Comparison of ENCODE assay signal across 13 mouse cellular contexts in the genomic region with DNA sequence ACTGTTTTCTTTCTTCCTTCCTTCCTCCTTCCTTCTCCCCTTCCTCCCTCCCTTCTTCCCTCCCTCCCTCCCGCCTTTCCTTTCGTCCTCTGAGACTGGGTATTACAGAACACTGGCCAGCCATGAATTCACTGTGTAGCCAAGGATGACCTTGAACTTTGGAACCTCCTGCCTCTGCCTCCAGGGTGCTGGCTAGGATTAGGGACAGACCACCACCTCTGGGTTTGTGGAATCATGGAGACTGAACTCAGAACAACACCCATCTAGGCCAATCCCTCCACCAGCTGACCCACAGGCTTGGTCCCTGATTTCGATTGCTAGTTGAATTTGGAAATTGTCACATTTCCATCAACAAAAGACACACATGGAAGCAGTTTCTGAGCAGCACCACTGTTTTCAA. TPM values are rescaled to one million over a fixed set of nuclear protein-coding genes. Genes with fewer than 3 reads are reported as not detected.
DNase-seq lines count a peak whose midpoint lies in the region; ATAC-seq and TF ChIP-seq lines count a peak whose summit lies in the region.
"Had no signal": no experiment of that assay in that cellular context is flagged by ENCODE, and none has a peak within 500 bp of the region (broad histone marks: within the 10 kb centered on the region; RNA-seq: fewer than 3 reads in every experiment).

No protein-coding gene starts in this region.

- H3K4me2 ChIP-seq in intestine, embryonic 14.5 days (ENCODE audit: low read length), result no peak overlapping the region
- no peak overlapping the region for H3K4me2 ChIP-seq in intestine, postnatal 0 days (replicated peaks; ENCODE audit: low read depth)
- no peak overlapping the region for H3K4me2 ChIP-seq in embryonic facial prominence, embryonic 12.5 days (replicated peaks)
- H3K4me2 ChIP-seq in limb, embryonic 15.5 days, result no peak overlapping the region

- 65% methylated on average over 3 of the region's 3 CpGs for WGBS in intestine, embryonic 14.5 days
- 48% methylated on average over 3 of the region's 3 CpGs for WGBS in intestine, postnatal 0 days
- 52% methylated on average over 3 of the region's 3 CpGs for WGBS in embryonic facial prominence, embryonic 12.5 days
- 62% methylated on average over 3 of the region's 3 CpGs for WGBS in limb, embryonic 15.5 days

- TF ChIP-seq CTCF in intestine, postnatal 0 days (IDR thresholded peaks at IDR 0.05; ENCODE audit: low read depth), result no peak

- H3K27me3 ChIP-seq in intestine, embryonic 14.5 days (replicated peaks; ENCODE audit: control insufficient read depth, insufficient read depth, low read length), result no peaks in the 10 kb centered on the region
- H3K27me3 ChIP-seq in intestine, postnatal 0 days (replicated peaks; ENCODE audit: control insufficient read depth, insufficient read depth, low read length), result no peaks in the 10 kb centered on the region
- no peaks in the 10 kb centered on the region for H3K27me3 ChIP-seq in embryonic facial prominence, embryonic 12.5 days
- no peaks in the 10 kb centered on the region for H3K27me3 ChIP-seq in limb, embryonic 15.5 days

- H3K4me1 ChIP-seq in intestine, embryonic 14.5 days (replicated peaks; ENCODE audit: control insufficient read depth, insufficient read depth, low read length), result no peaks in the 10 kb centered on the region; the same call in 1 of the 2 replicates
- no peaks in the 10 kb centered on the region for H3K4me1 ChIP-seq in intestine, postnatal 0 days (replicated peaks; ENCODE audit: control insufficient read depth, insufficient read depth, low read length)
- H3K4me1 ChIP-seq in embryonic facial prominence, embryonic 12.5 days, result peaks cover 10% of the 10 kb centered on the region
- H3K4me1 ChIP-seq in limb, embryonic 15.5 days, result peaks cover 6% of the 10 kb centered on the region

- H3K9ac ChIP-seq in intestine, embryonic 14.5 days (ENCODE audit: low read length), result no peak overlapping the region
- no peak overlapping the region for H3K9ac ChIP-seq in intestine, postnatal 0 days (ENCODE audit: low read depth, low read length)
- H3K9ac ChIP-seq in embryonic facial prominence, embryonic 12.5 days, result no peak overlapping the region
- H3K9ac ChIP-seq in limb, embryonic 15.5 days, result no peak overlapping the region
- H3K9ac ChIP-seq: liver, embryonic 14.5 days had no signal

- DNase-seq in intestine, embryonic 14.5 days (ENCODE audit: low spot score), result no peak
- peak; percentile 97 for DNase-seq in ES-CJ7 (ENCODE audit: low read depth, low spot score)
- DNase-seq in right cerebral cortex, postnatal 36 days (ENCODE audit: low spot score in 2 of 2), result no peak
- DNase-seq: adrenal gland, postnatal 36 days; cerebellum, adult 11 months; retina, postnatal 1 day; thymus, adult 2 months had no signal

- no peak for ATAC-seq in intestine, embryonic 14.5 days (replicated peaks; ENCODE audit: low FRiP score, low TSS enrichment, low read depth)
- ATAC-seq in intestine, postnatal 0 days, result no peak
- no peak for ATAC-seq in embryonic facial prominence, embryonic 12.5 days (ENCODE audit: insufficient number of reproducible peaks, insufficient read depth, low FRiP score, low TSS enrichment)
- ATAC-seq in limb, embryonic 15.5 days (ENCODE audit: insufficient number of reproducible peaks, low FRiP score, low TSS enrichment, low read depth), result no peak
- ATAC-seq in inflammation-experienced regulatory T-cells, adult 6 months, result no peak

- no peaks in the 10 kb centered on the region for H3K9me3 ChIP-seq in intestine, embryonic 14.5 days (ENCODE audit: control insufficient read depth, low read length)
- H3K9me3 ChIP-seq in intestine, postnatal 0 days (ENCODE audit: control insufficient read depth), result no peaks in the 10 kb centered on the region
- H3K9me3 ChIP-seq in embryonic facial prominence, embryonic 12.5 days, result no peaks in the 10 kb centered on the region
- H3K9me3 ChIP-seq in limb, embryonic 15.5 days, result no peaks in the 10 kb centered on the region

- no peak overlapping the region for H3K4me3 ChIP-seq in intestine, embryonic 14.5 days (ENCODE audit: low read depth, low read length)
- H3K4me3 ChIP-seq in intestine, postnatal 0 days (ENCODE audit: low read depth, low read length), result no peak overlapping the region
- H3K4me3 ChIP-seq in embryonic facial prominence, embryonic 12.5 days, result no peak overlapping the region
- no peak overlapping the region for H3K4me3 ChIP-seq in limb, embryonic 15.5 days
- H3K4me3 ChIP-seq: myocyte had no signal

- peak overlapping the region; percentile 51 for H3K27ac ChIP-seq in intestine, embryonic 14.5 days (ENCODE audit: low read depth)
- no peak overlapping the region for H3K27ac ChIP-seq in intestine, postnatal 0 days (ENCODE audit: low read depth, low read length)
- 0 out of 2 replicates have a peak overlapping the region, but pooled peaks have one; percentile 63 for H3K27ac ChIP-seq in embryonic facial prominence, embryonic 12.5 days
- peak overlapping the region; percentile 44; the same call in 1 of the 2 replicates for H3K27ac ChIP-seq in limb, embryonic 15.5 days
- H3K27ac ChIP-seq: liver, embryonic 14.5 days had no signal

- no peaks in the 10 kb centered on the region for H3K36me3 ChIP-seq in intestine, embryonic 14.5 days (ENCODE audit: control insufficient read depth, insufficient read depth, low read length)
- H3K36me3 ChIP-seq in intestine, postnatal 0 days (ENCODE audit: control insufficient read depth, insufficient read depth), result no peaks in the 10 kb centered on the region
- no peaks in the 10 kb centered on the region for H3K36me3 ChIP-seq in embryonic facial prominence, embryonic 12.5 days
- H3K36me3 ChIP-seq in limb, embryonic 15.5 days, result no peaks in the 10 kb centered on the region

RNA-seq across cellular contexts. Expression of a gene that starts 49.1 kb away (rescaled TPM):
- polyA plus RNA-seq in intestine, embryonic 14.5 days (2014; fragmentation: Nextera tagmentation; extraction: Ambion mirVana), result 9.2 and 11.9 TPM in 2 replicates
- polyA plus RNA-seq in intestine, postnatal 0 days (2015; fragmentation: Nextera tagmentation; extraction: Ambion mirVana), result 2.9 and 3.8 TPM in 2 replicates
- polyA plus RNA-seq in embryonic facial prominence, embryonic 12.5 days (2016; fragmentation: Nextera tagmentation; extraction: Ambion mirVana), result 13.0 and 15.8 TPM in 2 replicates
- 30.5 and 37.1 TPM in 2 replicates for polyA plus RNA-seq in limb, embryonic 15.5 days (2015; fragmentation: Nextera tagmentation; extraction: Ambion mirVana)
- polyA plus RNA-seq in inflammation-experienced regulatory T-cells, adult 6 months (2017; shearing (Covaris generic)), result 1 to 10 TPM; 2.5 to 3.8 (median 2.7) TPM
